Mouse (Mus musculus): ENCODE measurements around the gene Mybpc3.

DNA sequence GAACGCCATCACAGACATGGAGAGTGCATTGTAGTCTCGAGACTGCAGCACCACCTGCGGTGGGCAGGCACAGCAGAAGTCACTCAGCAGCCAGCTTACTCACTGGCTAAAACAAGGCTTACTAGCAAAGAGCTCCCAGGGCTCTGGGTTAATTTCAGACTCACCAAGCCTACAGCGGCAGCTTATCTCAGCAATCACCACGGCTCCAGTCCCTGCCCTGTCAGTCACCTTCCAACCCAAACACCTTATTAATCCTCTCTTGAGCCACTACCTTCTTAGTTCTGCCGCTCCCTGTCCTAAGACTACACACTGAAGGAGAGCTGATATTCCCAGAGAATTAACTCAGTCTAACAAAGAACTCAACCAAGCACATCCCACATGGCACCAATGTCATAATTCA is 58.3 kb downstream of the Mybpc3 start:
- no peak for TF ChIP-seq CTCF (IDR thresholded peaks at IDR 0.05; ENCODE audit: insufficient read depth, low read length)
- no peak for TF ChIP-seq POLR2A (IDR thresholded peaks at IDR 0.05; ENCODE audit: borderline replicate concordance, extremely low read depth, low read depth, low read length)

Data from lung, adult 2 months (tissue).